Mouse (Mus musculus): Measurements from ENCODE around the gene Zfp831.

DNA sequence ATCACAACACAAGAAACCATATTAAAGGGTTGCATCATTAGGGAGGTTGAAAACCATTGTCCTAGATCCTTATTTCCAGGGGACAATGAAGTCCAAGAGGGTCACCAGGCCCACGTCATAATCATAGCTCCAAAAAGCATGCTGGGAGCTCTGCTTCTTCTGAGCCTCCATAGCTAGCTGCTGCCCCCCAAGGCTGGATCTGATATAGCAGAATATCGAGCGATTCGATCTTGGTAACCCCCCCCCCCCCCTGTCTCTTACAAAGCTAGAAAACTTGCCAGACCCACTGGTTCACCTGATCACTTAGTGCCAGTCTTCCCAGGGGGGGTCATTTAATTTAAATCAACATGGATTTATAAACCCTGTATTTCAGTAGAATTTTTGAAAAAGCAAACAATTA is 65.3 kb downstream of the Zfp831 start:
- TF ChIP-seq EP300 (IDR thresholded peaks at IDR 0.05; ENCODE audit: low read depth) (no peak), CTCF (IDR thresholded peaks at IDR 0.05; ENCODE audit: low read depth) (no peak)

Data from liver, embryonic 14.5 days (tissue).